Mouse (Mus musculus) retina, postnatal 7 days (tissue): ENCODE measurements around the gene Ddx21.

ENCODE experiments used
- DNase-seq: peaks from one replicate; pipeline ENCODE4 v3.0.0-alpha.2; 2012; ENCODE audit warnings: low read depth, low spot score

Ddx21 gene

GRCm38 (mm10) chr10:62570126-62570871 is 31.8 kb downstream of the Ddx21 start:
- DNase-seq = no peak

GRCm38 (mm10) chr10:62568861-62569260 is 33.2 kb downstream of the Ddx21 start:
- DNase-seq = no peak

- no peak for DNase-seq
Measured at GRCm38 (mm10) chr10:62557736-62558135, 44.3 kb downstream of the Ddx21 start.

DNA sequence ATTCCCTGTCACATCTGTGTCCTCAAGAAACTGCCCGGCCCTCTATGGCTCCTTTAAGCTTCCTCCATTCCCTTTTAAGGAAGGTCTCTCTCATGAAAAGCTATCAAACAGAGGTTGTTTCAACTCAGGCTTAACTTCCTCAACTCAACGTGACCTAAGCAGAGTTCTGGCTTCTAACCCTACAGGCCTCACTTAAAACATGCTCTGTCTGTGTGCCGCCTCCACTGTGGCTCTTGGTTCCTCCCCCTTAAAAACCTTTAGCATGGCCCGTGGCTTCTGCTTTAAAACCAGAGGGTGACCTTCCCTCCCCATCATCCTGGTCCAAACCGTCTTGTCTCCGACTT is 45.6 kb downstream of the Ddx21 start:
- DNase-seq = no peak

GRCm38 (mm10) chr10:62555705-62556557 is 46.1 kb downstream of the Ddx21 start:
- no peak for DNase-seq

DNA sequence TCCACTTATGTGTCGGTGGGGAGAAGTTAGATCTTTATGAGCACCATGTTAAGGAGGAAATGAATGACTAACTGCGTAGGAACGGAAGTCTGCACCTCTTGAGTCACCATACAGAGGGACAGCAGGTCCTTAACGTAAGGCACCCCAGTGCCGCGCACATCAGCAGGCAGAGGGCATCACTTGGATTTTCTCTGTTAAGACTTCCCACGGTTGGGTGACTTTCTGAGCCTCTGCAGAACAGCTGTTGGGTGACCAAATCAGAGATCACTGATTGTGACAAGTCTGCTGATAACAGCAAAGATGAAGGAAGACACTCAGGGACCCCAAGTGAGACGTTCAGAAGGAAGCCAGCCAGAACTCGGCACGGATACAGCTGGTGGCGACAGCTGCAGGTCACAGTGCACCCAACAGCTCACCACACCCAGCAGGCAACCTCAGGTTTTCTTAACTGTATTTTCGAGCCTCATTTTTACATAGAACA is 48.4 kb downstream of the Ddx21 start:
- no peak for DNase-seq

DNA sequence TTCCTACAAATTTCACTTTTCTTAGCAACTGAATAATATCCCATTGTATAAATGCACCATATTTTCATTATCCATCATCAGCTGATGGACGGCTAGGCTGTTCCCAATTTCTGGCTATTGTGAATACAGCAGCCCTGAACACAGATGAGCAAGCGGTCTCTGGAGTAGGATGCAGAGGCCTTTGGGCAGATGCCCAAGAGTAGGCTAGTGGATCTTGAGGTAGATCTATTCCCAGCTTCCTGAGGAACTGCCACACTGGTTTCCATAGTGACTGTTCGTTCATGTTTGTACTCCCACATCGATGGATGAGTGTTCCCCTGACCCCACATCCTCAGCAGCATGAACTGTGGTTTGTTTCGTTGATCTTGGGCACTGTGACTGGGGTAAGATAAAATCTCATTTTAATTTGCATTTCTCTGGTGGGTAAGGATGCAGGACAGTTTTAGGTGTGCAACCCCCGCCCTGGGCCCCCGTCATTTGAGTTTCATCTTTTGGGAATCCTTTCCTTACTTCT is 51.2 kb downstream of the Ddx21 start:
- no peak for DNase-seq

DNA sequence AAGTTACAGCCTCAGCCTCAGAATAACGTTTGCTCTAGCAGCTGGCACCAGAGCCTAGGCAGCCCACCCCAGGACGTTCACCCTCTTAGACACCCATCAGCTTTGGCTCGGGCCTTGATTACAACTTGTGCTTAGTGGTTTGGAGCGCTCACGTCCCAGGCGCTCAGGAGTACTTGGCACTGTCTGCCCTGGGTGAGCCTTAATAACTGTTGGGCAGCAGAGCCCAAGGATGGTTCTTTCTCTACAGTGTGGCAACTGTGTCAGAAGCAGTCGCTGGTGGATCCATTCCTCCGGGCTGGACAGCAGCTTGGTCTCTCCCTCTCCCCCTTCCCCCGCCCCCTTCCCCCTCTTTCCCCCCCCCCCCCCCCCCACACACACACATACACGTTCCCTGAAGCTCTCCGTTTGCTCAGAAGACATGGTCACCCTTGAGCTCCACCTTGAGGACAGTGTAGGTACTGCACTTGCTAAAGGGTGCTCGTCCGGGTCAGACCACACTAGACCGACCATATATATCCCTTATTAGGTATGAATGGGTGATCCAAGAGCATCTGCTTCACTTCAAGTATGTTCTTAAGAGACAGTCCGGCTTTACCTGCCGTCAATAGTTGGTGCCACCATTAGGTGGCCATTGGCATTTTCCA is 52.4 kb downstream of the Ddx21 start:
- peak; percentile 75 for DNase-seq

GRCm38 (mm10) chr10:62546441-62546840 is 55.6 kb downstream of the Ddx21 start:
- DNase-seq = no peak

DNA sequence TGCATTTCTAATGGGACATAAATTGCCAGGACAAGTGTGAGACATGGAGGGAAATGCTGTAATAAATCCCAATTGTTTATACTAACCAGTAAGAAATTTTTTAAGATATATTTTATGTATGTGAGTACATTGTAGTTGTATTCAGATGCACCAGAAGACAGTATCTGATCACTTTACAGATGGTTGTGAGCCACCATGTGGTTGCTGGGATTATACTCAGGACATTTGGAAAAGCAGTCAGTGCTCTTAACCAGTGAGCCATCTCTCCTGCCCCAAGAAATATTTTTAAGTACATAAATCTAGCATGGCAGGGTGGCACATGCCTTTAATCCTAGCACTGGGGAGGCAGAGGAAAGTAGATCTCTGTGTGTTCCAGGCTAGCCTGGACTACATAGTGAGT is 56.3 kb downstream of the Ddx21 start:
- no peak for DNase-seq

- DNase-seq = no peak
Measured at GRCm38 (mm10) chr10:62544316-62544715, 57.8 kb downstream of the Ddx21 start.

DNA sequence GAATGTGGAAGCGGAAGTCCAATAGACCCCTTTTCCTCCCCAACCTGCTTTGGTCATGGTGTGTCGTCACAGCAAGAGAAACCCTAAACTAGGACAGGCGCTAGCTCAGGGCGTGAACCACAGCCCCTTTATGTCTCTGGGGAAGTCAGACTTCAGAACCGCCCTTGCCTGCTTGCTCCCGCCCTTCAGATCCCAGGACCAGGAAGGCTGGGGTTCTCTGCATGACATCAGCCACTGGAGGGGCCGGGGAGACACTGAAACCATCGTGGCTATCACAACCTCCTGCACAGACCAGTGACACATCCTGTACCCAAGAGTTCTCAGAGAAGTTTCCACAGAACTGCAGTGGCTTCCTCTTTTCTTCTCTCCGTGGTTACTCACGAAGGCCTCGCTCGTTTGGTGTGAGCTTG is 58.7 kb downstream of the Ddx21 start:
- DNase-seq = no peak

DNA sequence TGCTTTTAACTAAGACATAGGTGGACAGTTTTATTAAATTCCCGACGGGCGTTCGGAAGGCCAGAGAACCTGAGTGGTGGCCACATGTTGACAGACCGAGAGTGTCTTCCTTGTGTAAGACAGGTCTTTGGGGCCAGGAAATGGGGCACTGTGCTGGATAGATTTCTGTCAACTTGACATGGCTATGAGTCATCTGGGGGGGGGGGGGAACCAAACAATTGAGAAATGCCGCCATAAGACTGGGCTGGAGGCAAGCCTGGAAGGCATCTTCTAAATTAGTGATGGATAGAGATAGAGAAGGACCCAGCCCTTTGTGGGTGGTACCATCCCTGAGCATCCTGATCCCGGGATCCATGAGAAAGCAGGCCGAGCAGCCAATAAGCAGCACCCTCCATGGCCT is 59.2 kb downstream of the Ddx21 start:
- DNase-seq = no peak

- DNase-seq = no peak
Measured at GRCm38 (mm10) chr10:62542507-62542906, 59.6 kb downstream of the Ddx21 start.

DNA sequence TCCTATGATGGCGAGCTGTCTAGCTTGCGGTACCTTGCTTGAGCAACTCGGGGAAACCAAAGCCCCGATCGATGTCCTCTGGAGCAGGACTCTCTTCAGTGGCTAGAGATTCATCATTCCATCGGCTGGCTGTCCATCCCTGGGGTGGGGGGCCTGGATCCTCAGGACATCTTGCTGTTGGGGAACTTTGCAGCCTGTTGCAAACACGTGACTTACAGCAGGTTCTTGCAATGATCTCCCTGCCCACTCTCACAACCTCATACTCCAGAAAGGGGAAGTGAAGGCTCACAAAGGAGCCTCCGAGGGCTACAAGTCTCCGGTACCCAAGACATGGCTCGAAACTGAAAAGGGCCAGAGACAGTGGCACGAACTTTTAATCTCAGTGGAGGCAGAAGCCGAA is 60.6 kb downstream of the Ddx21 start:
- DNase-seq = no peak

GRCm38 (mm10) chr10:62540800-62541199 is 61.3 kb downstream of the Ddx21 start:
- DNase-seq = no peak

DNA sequence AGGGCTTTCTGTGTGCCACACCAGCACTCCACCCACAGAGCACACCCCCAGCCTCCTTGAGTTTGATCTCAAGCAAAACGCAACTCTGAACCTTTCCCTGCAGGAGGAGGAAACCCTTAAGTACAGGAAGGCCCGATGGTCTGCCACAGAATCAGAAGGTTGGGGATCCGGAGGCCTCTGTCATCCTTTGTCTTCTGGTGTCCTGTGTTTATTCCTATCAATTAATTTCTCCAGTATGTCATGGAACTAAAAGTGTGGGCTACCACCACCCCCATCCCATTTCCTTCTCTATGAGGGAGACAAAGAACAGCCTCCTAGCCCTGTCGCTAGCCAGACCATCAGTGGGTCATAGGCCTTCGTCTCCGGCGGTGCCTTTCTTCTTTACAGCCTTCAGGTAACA is 67.6 kb downstream of the Ddx21 start:
- DNase-seq = no peak

GRCm38 (mm10) chr10:62532832-62533231 is 69.2 kb downstream of the Ddx21 start:
- DNase-seq = no peak
